Mouse (Mus musculus): ENCODE measurements around the gene Sacm1l. TPM values are rescaled to one million over a fixed set of nuclear protein-coding genes. Genes with fewer than 3 reads are reported as not detected.
A peak's percentile ranks its signal among the peaks of the same experiment; 100 is the strongest.

Sacm1l gene
- 16.8 and 19.2 TPM in 2 replicates for polyA plus RNA-seq (2012; rRNA removed)

- DNase-seq (ENCODE audit: low read depth): peak; percentile 97
Measured at GRCm38 (mm10) chr9:123529392-123530157, at the start of gene Sacm1l. Gene Sacm1l, plus strand, starts transcription at chr9:123529759.

- DNase-seq (ENCODE audit: low read depth): no peak
Measured at GRCm38 (mm10) chr9:123479876-123480252, 49.7 kb upstream of the Sacm1l start.

- no peak for DNase-seq (ENCODE audit: low read depth)
Measured at GRCm38 (mm10) chr9:123480253-123480921, 49.2 kb upstream of the Sacm1l start.

GRCm38 (mm10) chr9:123481136-123481535 lies 48.4 kb upstream of the Sacm1l start:
- DNase-seq (ENCODE audit: low read depth): no peak

- no peak for DNase-seq (ENCODE audit: low read depth)
Measured at GRCm38 (mm10) chr9:123483598-123483997, 46.0 kb upstream of the Sacm1l start.

GRCm38 (mm10) chr9:123484830-123485229 lies 44.7 kb upstream of the Sacm1l start:
- DNase-seq (ENCODE audit: low read depth): no peak

- no peak for DNase-seq (ENCODE audit: low read depth)
Measured at GRCm38 (mm10) chr9:123485561-123485960, 44.0 kb upstream of the Sacm1l start.

GRCm38 (mm10) chr9:123486635-123487034 lies 42.9 kb upstream of the Sacm1l start:
- no peak for DNase-seq (ENCODE audit: low read depth)

- DNase-seq (ENCODE audit: low read depth): no peak
Measured at GRCm38 (mm10) chr9:123489073-123489472, 40.5 kb upstream of the Sacm1l start.

- no peak for DNase-seq (ENCODE audit: low read depth)
Measured at GRCm38 (mm10) chr9:123489727-123490343, 39.7 kb upstream of the Sacm1l start.

- no peak for DNase-seq (ENCODE audit: low read depth)
Measured at GRCm38 (mm10) chr9:123490930-123491329, 38.6 kb upstream of the Sacm1l start.

- DNase-seq (ENCODE audit: low read depth): no peak
Measured at GRCm38 (mm10) chr9:123491917-123492585, 37.5 kb upstream of the Sacm1l start.

- no peak for DNase-seq (ENCODE audit: low read depth)
Measured at GRCm38 (mm10) chr9:123496665-123497064, 32.9 kb upstream of the Sacm1l start.

GRCm38 (mm10) chr9:123497906-123498305 lies 31.7 kb upstream of the Sacm1l start:
- no peak for DNase-seq (ENCODE audit: low read depth)

- DNase-seq (ENCODE audit: low read depth): no peak
Measured at GRCm38 (mm10) chr9:123500480-123500879, 29.1 kb upstream of the Sacm1l start.

- DNase-seq (ENCODE audit: low read depth): no peak
Measured at GRCm38 (mm10) chr9:123503171-123503834, 26.3 kb upstream of the Sacm1l start.

GRCm38 (mm10) chr9:123504325-123504724 lies 25.2 kb upstream of the Sacm1l start:
- DNase-seq (ENCODE audit: low read depth): no peak

- DNase-seq (ENCODE audit: low read depth): no peak
Measured at GRCm38 (mm10) chr9:123505598-123505997, 24.0 kb upstream of the Sacm1l start.

GRCm38 (mm10) chr9:123506270-123507146 lies 23.1 kb upstream of the Sacm1l start:
- no peak for DNase-seq (ENCODE audit: low read depth)

- no peak for DNase-seq (ENCODE audit: low read depth)
Measured at GRCm38 (mm10) chr9:123507380-123507779, 22.2 kb upstream of the Sacm1l start.

- DNase-seq (ENCODE audit: low read depth): no peak
Measured at GRCm38 (mm10) chr9:123508986-123509385, 20.6 kb upstream of the Sacm1l start.

Data from gonadal fat pad, adult 2 months (tissue).